Mouse (Mus musculus) neural tube, embryonic 15.5 days (tissue): ENCODE measurements around the gene Bckdhb. TPM values are rescaled to one million over a fixed set of nuclear protein-coding genes. Genes with fewer than 3 reads are reported as not detected.
A peak's percentile ranks its signal among the peaks of the same experiment; 100 is the strongest.

Experiments used
- ATAC-seq: fragments of 200-750 bp; cut with Nextera tagmentation; 2 replicates; pipeline ENCODE4 v1.8.0; 2017; ENCODE audit warnings: mild to moderate bottlenecking, moderate TSS enrichment, moderate library complexity; ENCODE audit not compliant: low FRiP score
- H3K27ac ChIP-seq: fragments of 300-500 bp; sonication (generic); replicated peaks from 2 replicates; pipeline ENCODE4 v1.5.1; 2015; ENCODE audit warnings: mild to moderate bottlenecking, inconsistent platforms
- H3K27me3 ChIP-seq: fragments of 300-500 bp; sonication (generic); replicated peaks from 2 replicates; pipeline ENCODE4 v1.6.1; 2015; ENCODE audit warnings: inconsistent platforms
- H3K36me3 ChIP-seq: fragments of 300-500 bp; sonication (generic); 2 replicates; pipeline ENCODE4 v1.6.1; 2015; ENCODE audit warnings: inconsistent platforms
- H3K4me1 ChIP-seq: fragments of 300-500 bp; sonication (generic); 2 replicates; pipeline ENCODE4 v1.6.1; 2015; ENCODE audit warnings: inconsistent platforms
- H3K4me2 ChIP-seq: fragments of 300-500 bp; sonication (generic); 2 replicates; pipeline ENCODE4 v1.6.1; 2015; ENCODE audit warnings: inconsistent platforms, mild to moderate bottlenecking, moderate library complexity
- H3K4me3 ChIP-seq: fragments of 300-500 bp; sonication (generic); replicated peaks from 2 replicates; pipeline ENCODE4 v1.5.1; 2015; ENCODE audit warnings: mild to moderate bottlenecking, inconsistent platforms
- H3K9ac ChIP-seq: fragments of 300-500 bp; sonication (generic); replicated peaks from 2 replicates; pipeline ENCODE4 v1.6.1; 2015; ENCODE audit warnings: mild to moderate bottlenecking, inconsistent platforms
- H3K9me3 ChIP-seq: fragments of 300-500 bp; sonication (generic); replicated peaks from 2 replicates; pipeline ENCODE4 v1.6.1; 2016; ENCODE audit warnings: inconsistent platforms
- WGBS: fragments of 180-500 bp; shearing (Covaris S2); methylation state at CpG from one replicate; pipeline ENCODE4 v1.1.7; 2015; ENCODE audit warnings: mixed read lengths; 5-methylcytosine and 5-hydroxymethylcytosine counted together
- polyA plus RNA-seq: library from polyadenylated mRNA; unstranded; fragments of >200 nt; fragmentation: Nextera tagmentation; extraction: Ambion mirVana; gene quantifications from 2 replicates; pipeline ENCODE4 v1.2.1, GENCODE M21; 2015

Bckdhb gene
- 39.9 and 43.4 TPM in 2 replicates for polyA plus RNA-seq

- Histone ChIP-seq H3K4me1 (peaks cover 6% of the 10 kb centered on the region), H3K36me3 (no peaks in the 10 kb centered on the region), H3K9me3 (no peaks in the 10 kb centered on the region), H3K27me3 (no peaks in the 10 kb centered on the region), H3K9ac (peak within 1 kb of the TSS; percentile 67), H3K27ac (peak within 1 kb of the TSS; percentile 73), H3K4me3 (peak within 1 kb of the TSS; percentile 67), H3K4me2 (peak within 1 kb of the TSS; percentile 72)
- WGBS: under 1% methylated on average over 45 of the region's 46 CpGs
- peak; percentile 100 for ATAC-seq
Observed at GRCm38 (mm10) chr9:83924878-83925687, at the start of gene Bckdhb. Bckdhb (plus strand) TSS chr9:83925145.

GRCm38 (mm10) chr9:83882191-83882590 is 42.8 kb upstream of the Bckdhb start:
- no peak overlapping the region for H3K4me3 ChIP-seq
- H3K27ac ChIP-seq: no peak overlapping the region
- no peaks in the 10 kb centered on the region for H3K4me1 ChIP-seq
- no peaks in the 10 kb centered on the region for H3K9me3 ChIP-seq
- 81% methylated on average over 6 of the region's 6 CpGs for WGBS
- no peak overlapping the region for H3K9ac ChIP-seq
- ATAC-seq: no peak
- no peaks in the 10 kb centered on the region for H3K27me3 ChIP-seq
- H3K4me2 ChIP-seq: no peak overlapping the region
- no peaks in the 10 kb centered on the region for H3K36me3 ChIP-seq

- H3K4me1 ChIP-seq: no peaks in the 10 kb centered on the region
- H3K36me3 ChIP-seq: no peaks in the 10 kb centered on the region
- H3K9ac ChIP-seq: no peak overlapping the region
- H3K4me3 ChIP-seq: no peak overlapping the region
- H3K4me2 ChIP-seq: no peak overlapping the region
- H3K9me3 ChIP-seq: no peaks in the 10 kb centered on the region
- no peak overlapping the region for H3K27ac ChIP-seq
- ATAC-seq: no peak
- no peaks in the 10 kb centered on the region for H3K27me3 ChIP-seq
Observed at GRCm38 (mm10) chr9:83886149-83886548, 38.8 kb upstream of the Bckdhb start.

- Histone ChIP-seq H3K27me3 (no peaks in the 10 kb centered on the region), H3K9ac (no peak overlapping the region), H3K36me3 (no peaks in the 10 kb centered on the region), H3K27ac (no peak overlapping the region), H3K4me1 (no peaks in the 10 kb centered on the region), H3K9me3 (no peaks in the 10 kb centered on the region), H3K4me3 (no peak overlapping the region), H3K4me2 (no peak overlapping the region)
- WGBS: 87% methylated on average over 5 of the region's 5 CpGs
- no peak for ATAC-seq
Observed at GRCm38 (mm10) chr9:83888214-83888613, 36.7 kb upstream of the Bckdhb start.

- WGBS: 84% methylated on average over 8 of the region's 8 CpGs
- Histone ChIP-seq H3K4me2 (no peak overlapping the region), H3K4me1 (no peaks in the 10 kb centered on the region), H3K27ac (no peak overlapping the region), H3K9ac (no peak overlapping the region), H3K27me3 (no peaks in the 10 kb centered on the region), H3K36me3 (no peaks in the 10 kb centered on the region), H3K4me3 (no peak overlapping the region), H3K9me3 (no peaks in the 10 kb centered on the region)
- no peak for ATAC-seq
Observed at GRCm38 (mm10) chr9:83893073-83893472, 31.9 kb upstream of the Bckdhb start.

- H3K4me3 ChIP-seq: no peak overlapping the region
- no peaks in the 10 kb centered on the region for H3K4me1 ChIP-seq
- H3K27ac ChIP-seq: no peak overlapping the region
- no peaks in the 10 kb centered on the region for H3K9me3 ChIP-seq
- ATAC-seq: no peak
- H3K27me3 ChIP-seq: no peaks in the 10 kb centered on the region
- no peaks in the 10 kb centered on the region for H3K36me3 ChIP-seq
- H3K4me2 ChIP-seq: no peak overlapping the region
- 89% methylated on average over 4 of the region's 4 CpGs for WGBS
- no peak overlapping the region for H3K9ac ChIP-seq
Observed at GRCm38 (mm10) chr9:83893767-83894330, 31.1 kb upstream of the Bckdhb start.

GRCm38 (mm10) chr9:83902086-83902485 is 22.9 kb upstream of the Bckdhb start:
- Histone ChIP-seq H3K9ac (no peak overlapping the region), H3K27ac (no peak overlapping the region), H3K4me3 (no peak overlapping the region), H3K9me3 (no peaks in the 10 kb centered on the region), H3K36me3 (no peaks in the 10 kb centered on the region), H3K4me2 (no peak overlapping the region), H3K4me1 (no peaks in the 10 kb centered on the region), H3K27me3 (no peaks in the 10 kb centered on the region)
- ATAC-seq: no peak
- 89% methylated on average over 2 of the region's 2 CpGs for WGBS

- WGBS: 78% methylated on average over 4 of the region's 4 CpGs
Observed at GRCm38 (mm10) chr9:83905820-83906219, 19.1 kb upstream of the Bckdhb start.

GRCm38 (mm10) chr9:83907017-83907416 is 17.9 kb upstream of the Bckdhb start:
- Histone ChIP-seq H3K27ac (no peak overlapping the region), H3K36me3 (no peaks in the 10 kb centered on the region), H3K4me2 (no peak overlapping the region), H3K4me1 (no peaks in the 10 kb centered on the region), H3K9me3 (no peaks in the 10 kb centered on the region), H3K27me3 (no peaks in the 10 kb centered on the region), H3K9ac (no peak overlapping the region), H3K4me3 (no peak overlapping the region)
- no peak for ATAC-seq
- 89% methylated on average over 3 of the region's 3 CpGs for WGBS

More at GRCm38 (mm10) chr9:83905820-83906219, 19.1 kb upstream of the Bckdhb start:
- no peak overlapping the region for H3K4me3 ChIP-seq
- no peak overlapping the region for H3K9ac ChIP-seq
- no peaks in the 10 kb centered on the region for H3K4me1 ChIP-seq
- ATAC-seq: no peak
- no peaks in the 10 kb centered on the region for H3K36me3 ChIP-seq
- no peaks in the 10 kb centered on the region for H3K27me3 ChIP-seq
- H3K4me2 ChIP-seq: no peak overlapping the region
- H3K27ac ChIP-seq: no peak overlapping the region
- H3K9me3 ChIP-seq: no peaks in the 10 kb centered on the region

GRCm38 (mm10) chr9:83909836-83910235 is 15.1 kb upstream of the Bckdhb start:
- no peaks in the 10 kb centered on the region for H3K9me3 ChIP-seq
- no peaks in the 10 kb centered on the region for H3K27me3 ChIP-seq
- no peak overlapping the region for H3K9ac ChIP-seq
- no peak overlapping the region for H3K4me3 ChIP-seq
- no peak overlapping the region for H3K4me2 ChIP-seq
- H3K27ac ChIP-seq: no peak overlapping the region
- H3K36me3 ChIP-seq: no peaks in the 10 kb centered on the region
- ATAC-seq: no peak
- 90% methylated on average over 2 of the region's 2 CpGs for WGBS
- no peaks in the 10 kb centered on the region for H3K4me1 ChIP-seq

- no peaks in the 10 kb centered on the region for H3K27me3 ChIP-seq
- H3K4me3 ChIP-seq: no peak overlapping the region
- 90% methylated on average over 2 of the region's 2 CpGs for WGBS
- H3K4me2 ChIP-seq: no peak overlapping the region
- no peaks in the 10 kb centered on the region for H3K4me1 ChIP-seq
- no peaks in the 10 kb centered on the region for H3K36me3 ChIP-seq
- no peaks in the 10 kb centered on the region for H3K9me3 ChIP-seq
- no peak overlapping the region for H3K9ac ChIP-seq
- ATAC-seq: no peak
- H3K27ac ChIP-seq: no peak overlapping the region
Observed at GRCm38 (mm10) chr9:83910926-83911325, 14.0 kb upstream of the Bckdhb start.

GRCm38 (mm10) chr9:83922076-83922475 is 2.9 kb upstream of the Bckdhb start:
- H3K4me3 ChIP-seq: no peak overlapping the region
- no peak for ATAC-seq
- H3K9me3 ChIP-seq: no peaks in the 10 kb centered on the region
- H3K4me2 ChIP-seq: no peak overlapping the region
- H3K27ac ChIP-seq: no peak overlapping the region
- 86% methylated on average over 3 of the region's 3 CpGs for WGBS
- peaks cover 6% of the 10 kb centered on the region for H3K4me1 ChIP-seq
- H3K27me3 ChIP-seq: no peaks in the 10 kb centered on the region
- H3K9ac ChIP-seq: no peak overlapping the region
- no peaks in the 10 kb centered on the region for H3K36me3 ChIP-seq
